Mouse (Mus musculus) Patski (cell line): Measurements from ENCODE around the gene Epha6. TPM values are rescaled to one million over a fixed set of nuclear protein-coding genes. Genes with fewer than 3 reads are reported as not detected.

Source experiments
- ATAC-seq: fragments of 100-300 bp; one replicate; pipeline ENCODE4 v1.8.0; 2021
- CTCF ChIA-PET: fragments of 350-600 bp; sonication (Branson Sonifier 250); formaldehyde crosslinking; loops from one replicate; lab custom pipeline; 2022; ENCODE audit warnings: inconsistent platforms; lab: Charles Lee
- POLR2A ChIA-PET: fragments of 350-600 bp; sonication (Branson Sonifier 250); formaldehyde crosslinking; loops from one replicate; lab custom pipeline; 2022; ENCODE audit warnings: antibody characterized with exemption, inconsistent platforms; lab: Charles Lee
- DNase-seq: peaks from one replicate; pipeline ENCODE4 v3.0.0-alpha.2; 2011; ENCODE audit warnings: low read depth, low spot score
- H3K27me3 ChIP-seq: fragments of 371-371 bp; one replicate; pipeline ENCODE4 v1.5.1; 2021
- CTCF ChIP-seq: fragments of 100-300 bp; IDR thresholded peaks from one replicate; pipeline ENCODE4 v1.5.1; 2021
- in situ Hi-C: fragments of 300-500 bp; cut with MboI; formaldehyde crosslinking; loops from 3 replicates; pipeline ENCODE4 v1.11.1; 2018; ENCODE audit warnings: low pct_unique_long_range_greater_than_20kb, mixed read lengths
- polyA plus RNA-seq: library from polyadenylated mRNA; unstranded; gene quantifications from one replicate; pipeline ENCODE4 v1.2.3, GENCODE M21; 2021

The Epha6 gene
- polyA plus RNA-seq, 1 experiment from 2014 or later, result 0.37 TPM

DNA sequence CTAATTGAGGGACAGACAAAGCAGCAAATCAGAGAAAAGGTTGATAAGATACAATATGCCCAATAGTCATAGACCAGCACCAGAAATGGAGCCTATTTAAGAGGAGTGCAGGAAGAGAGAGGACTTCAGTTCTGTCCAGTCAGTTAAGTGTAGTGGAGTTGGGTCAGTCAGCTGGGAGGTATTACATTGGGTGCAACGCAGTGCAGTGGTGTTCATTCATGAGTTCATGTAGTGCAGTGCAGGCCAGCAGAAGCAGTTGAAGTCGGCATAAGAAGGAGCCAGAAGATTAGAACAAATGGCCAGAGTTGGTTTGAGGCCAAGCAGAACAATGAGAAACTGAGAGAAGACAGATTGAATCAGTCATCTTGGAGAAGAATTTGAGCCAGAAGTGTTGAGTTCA is 833.0 kb downstream of the Epha6 start:
- no peaks in the 10 kb centered on the region for H3K27me3 ChIP-seq
- no peak for TF ChIP-seq CTCF
- no peak for DNase-seq
- in situ Hi-C loops, result no loop called here
- ATAC-seq, result no peak
- ChIA-PET CTCF (no interaction called here), POLR2A (no interaction called here)

DNA sequence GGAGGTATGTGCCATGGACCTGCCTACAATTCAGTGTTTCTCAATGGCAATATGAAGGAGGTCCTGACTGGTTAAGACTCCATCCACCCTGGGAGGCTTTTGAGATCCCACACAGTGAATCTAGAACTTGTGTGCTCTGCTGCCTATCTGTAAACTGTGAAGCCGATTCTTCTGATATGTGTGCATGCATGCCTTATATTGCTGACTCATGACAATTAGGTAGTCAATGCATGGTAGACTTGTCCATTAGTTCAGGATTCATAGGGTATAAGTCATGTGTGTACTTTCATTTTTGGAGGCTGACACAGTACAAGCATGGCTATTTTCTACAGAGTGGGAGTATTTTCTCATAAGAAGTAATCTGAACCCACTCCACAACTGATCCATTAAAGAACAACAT is 834.9 kb downstream of the Epha6 start:
- in situ Hi-C loops, result no loop called here
- CTCF ChIA-PET, result interaction anchor here (2.5 kb wide), 1 partner anchor 22 kb away, joined by 6 read pairs; no protein-coding TSS in a partner anchor
- H3K27me3 ChIP-seq, result no peaks in the 10 kb centered on the region
- no peak for ATAC-seq
- POLR2A ChIA-PET, result no interaction called here
- no peak for TF ChIP-seq CTCF
- no peak for DNase-seq

DNA sequence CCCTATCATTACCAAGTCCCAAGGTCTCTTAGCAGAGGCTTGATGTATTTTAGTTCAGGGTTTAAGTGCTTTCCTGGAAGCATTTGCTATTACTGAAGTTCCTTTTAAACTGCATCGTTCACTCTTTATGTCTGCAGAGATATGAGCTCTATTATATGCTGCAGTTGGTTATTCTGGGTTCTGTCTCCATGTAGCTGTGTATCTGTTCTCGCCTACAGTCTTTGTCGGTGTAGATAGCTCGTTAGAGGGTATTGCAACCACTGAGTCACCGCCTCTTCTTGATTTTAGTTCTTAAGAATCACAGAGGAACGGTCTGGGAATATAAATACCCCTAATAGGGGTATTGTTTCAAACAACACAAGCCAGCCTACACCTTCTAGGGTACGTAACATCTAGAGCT is 835.4 kb downstream of the Epha6 start:
- ChIA-PET CTCF (interaction anchor here (2.5 kb wide), 1 partner anchor 23 kb away, joined by 6 read pairs; no protein-coding TSS in a partner anchor), POLR2A (no interaction called here)
- DNase-seq (no peak), ATAC-seq (no peak)
- TF ChIP-seq CTCF, result no peak
- H3K27me3 ChIP-seq, result no peaks in the 10 kb centered on the region
- in situ Hi-C loops, result no loop called here

DNA sequence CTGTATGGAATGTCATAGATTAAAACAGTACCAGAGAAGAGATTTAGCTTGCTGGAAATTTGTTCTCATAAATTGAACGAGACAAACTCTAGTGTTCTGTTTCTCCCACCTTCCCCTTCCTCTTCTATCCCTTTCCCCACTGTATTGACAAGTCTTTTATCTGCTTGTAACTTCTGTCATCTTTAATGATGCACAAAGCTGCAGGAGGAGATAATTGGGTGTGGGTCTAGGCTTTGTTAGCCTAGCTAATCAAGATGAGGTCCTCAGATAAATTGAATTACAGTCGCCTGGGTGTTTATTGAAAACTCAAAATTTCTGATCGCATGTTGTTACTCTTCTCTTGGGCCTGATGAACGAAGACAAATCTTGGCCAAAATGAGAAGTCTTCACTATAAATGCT is 844.5 kb downstream of the Epha6 start:
- ChIA-PET POLR2A (no interaction called here), CTCF (interaction anchor here (1.6 kb wide), 1 partner anchor 21 kb away, joined by 3 read pairs; no protein-coding TSS in a partner anchor)
- in situ Hi-C loops, result no loop called here
- TF ChIP-seq CTCF, result no peak
- DNase-seq, result no peak
- no peak for ATAC-seq
- peaks cover 8% of the 10 kb centered on the region for H3K27me3 ChIP-seq

GRCm38 (mm10) chr16:59750905-59751304 is 854.4 kb downstream of the Epha6 start:
- DNase-seq (no peak), ATAC-seq (no peak)
- in situ Hi-C loops, result no loop called here
- POLR2A ChIA-PET, result no interaction called here
- H3K27me3 ChIP-seq, result peaks cover 30% of the 10 kb centered on the region
- TF ChIP-seq CTCF, result no peak
- CTCF ChIA-PET, result no interaction called here

DNA sequence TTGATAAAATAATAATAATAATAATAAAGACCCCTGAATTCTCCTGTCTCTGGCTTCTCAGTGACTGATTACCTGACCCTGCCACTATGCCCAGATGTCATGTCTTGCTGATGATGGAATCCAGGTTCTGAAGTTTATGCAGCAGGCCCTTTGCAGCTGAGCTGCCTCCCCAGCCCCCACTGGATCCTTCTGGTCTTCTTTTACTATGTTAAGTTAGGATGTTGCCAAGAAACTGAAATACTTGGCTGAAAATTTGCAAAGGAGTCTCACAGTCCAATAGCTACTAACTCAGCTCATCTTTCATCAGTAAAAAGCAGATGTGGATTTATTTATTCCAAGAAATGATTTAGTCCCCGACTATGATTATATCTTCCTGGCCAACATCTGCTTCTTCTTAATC is 861.7 kb downstream of the Epha6 start:
- H3K27me3 ChIP-seq, result peaks cover 21% of the 10 kb centered on the region
- DNase-seq (no peak), ATAC-seq (no peak)
- in situ Hi-C loops, result no loop called here
- ChIA-PET POLR2A (no interaction called here), CTCF (no interaction called here)
- TF ChIP-seq CTCF, result no peak

DNA sequence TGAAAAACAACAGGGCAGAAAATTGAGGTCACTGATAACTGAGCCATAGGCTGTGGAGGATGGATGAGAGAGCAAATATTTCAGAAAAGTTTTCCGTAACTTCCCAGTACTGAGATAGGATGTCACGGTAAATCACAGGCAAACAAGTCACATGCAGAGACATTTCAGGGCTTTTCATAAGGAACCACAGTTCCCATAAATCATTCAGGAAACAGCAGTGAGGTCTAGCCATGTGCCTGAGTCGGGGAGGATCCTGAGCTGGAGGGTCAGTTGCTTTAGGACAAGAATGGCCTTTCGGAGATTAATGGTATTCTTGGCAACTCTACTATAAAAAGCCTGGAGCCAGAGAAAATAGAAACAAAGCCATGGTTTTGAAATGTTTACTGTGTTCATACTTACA is 889.8 kb downstream of the Epha6 start:
- no peak for DNase-seq
- ATAC-seq, result no peak
- TF ChIP-seq CTCF, result no peak
- in situ Hi-C loops, result no loop called here
- H3K27me3 ChIP-seq, result peaks cover 17% of the 10 kb centered on the region
- ChIA-PET POLR2A (no interaction called here), CTCF (no interaction called here)

DNA sequence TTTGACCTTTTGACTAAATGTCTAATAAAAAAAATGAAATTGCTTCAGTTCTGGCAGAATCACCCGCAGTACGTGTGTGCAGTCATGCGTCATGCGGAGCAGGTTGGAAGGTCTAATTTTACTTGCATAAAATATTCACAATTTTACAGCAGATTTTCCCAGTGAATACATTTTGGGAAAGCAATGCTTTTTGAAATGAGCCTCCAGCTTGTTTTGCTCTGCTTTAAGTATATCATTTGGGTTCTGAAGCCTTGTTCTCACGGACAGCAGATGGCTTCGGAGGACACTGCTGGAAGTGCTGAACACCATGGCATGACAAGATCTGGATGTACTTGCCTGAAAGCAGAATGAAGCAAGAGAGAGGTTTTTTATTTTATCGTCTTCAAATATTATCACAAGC is 912.1 kb downstream of the Epha6 start:
- in situ Hi-C loops, result loop anchor here (25.0 kb wide), 1 partner anchor 844 kb away; no protein-coding TSS in a partner anchor
- DNase-seq, result no peak
- no peak for TF ChIP-seq CTCF
- ChIA-PET POLR2A (no interaction called here), CTCF (interaction anchor here (1.5 to 2.1 kb wide), 2 partner anchors 10 to 12 kb away, joined by 4 to 6 read pairs; no protein-coding TSS in a partner anchor)
- peaks cover 25% of the 10 kb centered on the region for H3K27me3 ChIP-seq
- no peak for ATAC-seq

DNA sequence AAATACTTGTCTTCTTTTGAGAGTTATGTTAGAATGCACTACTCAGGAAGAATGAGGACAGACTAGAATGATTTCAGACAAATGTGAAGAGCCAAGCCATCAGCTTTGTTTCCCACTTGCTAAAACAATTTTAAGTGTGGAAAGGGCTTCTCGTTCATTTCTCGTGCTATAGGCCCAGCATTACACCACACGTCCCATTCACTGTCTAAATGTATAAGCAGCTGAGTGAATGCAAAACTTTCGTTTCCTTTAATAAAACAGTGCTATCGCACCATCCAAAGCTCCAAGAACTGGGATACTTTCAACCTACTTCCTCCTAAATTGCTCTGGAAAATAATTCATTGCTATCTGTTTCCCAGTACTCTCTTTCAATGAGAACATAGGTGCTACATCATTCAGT is 916.2 kb downstream of the Epha6 start:
- in situ Hi-C loops, result loop anchor here (25.0 kb wide), 1 partner anchor 848 kb away; no protein-coding TSS in a partner anchor
- H3K27me3 ChIP-seq, result peaks cover 42% of the 10 kb centered on the region
- DNase-seq, result no peak
- CTCF ChIA-PET, result no interaction called here
- POLR2A ChIA-PET, result no interaction called here
- no peak for TF ChIP-seq CTCF
- no peak for ATAC-seq

DNA sequence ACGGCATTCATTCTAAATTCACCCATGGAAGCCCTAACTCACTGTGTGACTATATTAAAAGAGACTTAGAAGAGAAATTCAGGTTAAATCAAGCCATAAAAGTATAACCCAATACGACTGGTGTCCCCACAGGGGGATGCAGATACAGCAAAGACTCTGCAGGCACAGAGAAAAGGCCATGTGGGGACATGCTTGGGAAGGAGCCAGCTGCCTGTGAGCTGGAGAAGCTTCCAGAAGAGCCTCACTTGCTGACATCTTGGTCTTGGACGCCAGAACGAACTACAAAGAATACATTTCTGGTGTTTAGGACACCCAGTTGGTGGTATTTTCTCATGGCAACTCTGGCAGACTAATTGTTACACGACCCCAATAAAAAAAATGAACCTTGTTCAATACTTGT is 920.2 kb downstream of the Epha6 start:
- POLR2A ChIA-PET, result interaction anchor here (0.8 kb wide), 1 partner anchor 1881 kb away, joined by 3 read pairs; no protein-coding TSS in a partner anchor
- CTCF ChIA-PET, result no interaction called here
- TF ChIP-seq CTCF, result no peak

DNA sequence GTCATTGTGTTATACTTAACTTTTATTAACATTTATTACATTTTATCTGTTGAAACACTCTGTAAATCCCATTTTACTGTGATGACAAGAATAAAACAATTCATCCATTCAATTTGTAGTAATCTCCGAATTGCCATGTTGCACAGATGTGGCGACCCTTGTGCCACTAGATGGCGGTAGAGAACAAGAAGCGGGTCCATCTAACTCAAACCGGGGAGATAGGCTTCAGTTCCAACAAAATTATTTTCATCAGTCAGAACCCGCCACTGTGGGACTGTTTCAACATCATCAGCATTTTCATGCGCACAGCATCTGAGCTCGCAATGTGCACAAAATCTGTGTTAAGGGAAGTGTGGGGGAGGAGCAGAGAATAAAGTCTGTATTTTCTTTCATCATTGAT is 921.9 kb downstream of the Epha6 start:
- H3K27me3 ChIP-seq, result peaks cover 44% of the 10 kb centered on the region
- in situ Hi-C loops, result loop anchor here (25.0 kb wide), 1 partner anchor 854 kb away; no protein-coding TSS in a partner anchor
- POLR2A ChIA-PET, result no interaction called here
- ATAC-seq (peak; percentile 85), DNase-seq (no peak)
- peak; percentile 87 for TF ChIP-seq CTCF
- CTCF ChIA-PET, result interaction anchor here (1.2 to 2.2 kb wide), 3 partner anchors 9 to 261 kb away, joined by 3 to 8 read pairs (median 6); no protein-coding TSS in a partner anchor

More for the DNA sequence above, 920.2 kb downstream of the Epha6 start:
- ATAC-seq (no peak), DNase-seq (no peak)
- peaks cover 44% of the 10 kb centered on the region for H3K27me3 ChIP-seq
- in situ Hi-C loops, result loop anchor here (25.0 kb wide), 1 partner anchor 852 kb away; no protein-coding TSS in a partner anchor
